Mouse (Mus musculus) thymus, postnatal 25 days (tissue): ENCODE results near the gene Pgd.
A peak's percentile ranks its signal among the peaks of the same experiment; 100 is the strongest.

ENCODE experiments used
- DNase-seq: peaks from one replicate; pipeline ENCODE4 v3.0.0; 2022

Gene Pgd

DNA sequence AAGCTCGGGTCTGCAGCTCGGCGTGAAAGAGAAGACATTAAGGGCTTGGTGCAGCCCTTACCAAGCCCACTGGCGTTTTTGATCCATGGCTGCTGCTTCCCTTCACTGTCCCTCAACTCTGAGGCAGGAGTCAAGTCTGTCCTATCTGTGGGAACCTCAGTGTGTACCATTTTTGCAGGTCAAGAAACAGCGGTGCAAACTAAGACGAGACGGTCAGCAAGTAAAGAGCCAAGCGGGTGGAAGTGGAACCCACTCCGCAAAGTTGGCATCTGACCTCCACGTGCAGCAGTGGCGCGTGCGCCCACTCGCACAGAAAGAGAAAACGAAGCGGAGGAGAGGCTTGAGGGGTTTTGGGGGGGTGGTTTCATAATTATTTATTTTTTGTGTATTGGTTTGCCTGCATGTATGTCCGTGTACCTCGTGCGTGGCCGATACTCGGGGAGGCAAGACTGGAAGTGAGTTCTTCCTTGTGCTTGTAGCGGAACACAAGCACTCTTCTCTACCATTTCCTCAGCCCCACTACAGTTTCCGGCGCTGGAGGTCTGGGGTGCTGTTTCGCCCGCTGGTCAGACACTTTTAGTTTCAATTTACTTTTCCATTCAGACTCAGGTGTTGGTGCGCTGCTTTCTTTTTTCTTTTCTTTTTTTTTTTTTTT, 513 bp upstream of the Pgd start:
- DNase-seq: peak; percentile 68

DNA sequence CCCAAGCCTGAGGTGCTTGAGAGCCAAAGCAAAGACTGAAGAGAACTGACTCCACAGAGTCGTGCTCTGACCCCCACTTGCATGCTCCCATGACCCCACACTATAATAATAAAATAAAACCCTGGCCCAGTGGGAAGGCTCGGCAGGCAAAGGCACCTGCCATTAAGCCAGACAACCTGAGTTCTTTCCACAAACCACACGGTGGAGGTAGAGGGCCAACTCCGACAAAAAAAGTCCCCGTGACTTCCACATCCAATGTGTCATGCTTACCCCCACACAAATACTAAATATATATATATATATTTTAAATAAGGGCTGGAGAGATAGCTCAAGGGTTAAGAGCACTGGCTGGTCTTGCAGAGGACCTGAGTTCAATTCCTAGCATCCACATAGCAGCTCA, 2.4 kb downstream of the Pgd start:
- DNase-seq: no peak

DNA sequence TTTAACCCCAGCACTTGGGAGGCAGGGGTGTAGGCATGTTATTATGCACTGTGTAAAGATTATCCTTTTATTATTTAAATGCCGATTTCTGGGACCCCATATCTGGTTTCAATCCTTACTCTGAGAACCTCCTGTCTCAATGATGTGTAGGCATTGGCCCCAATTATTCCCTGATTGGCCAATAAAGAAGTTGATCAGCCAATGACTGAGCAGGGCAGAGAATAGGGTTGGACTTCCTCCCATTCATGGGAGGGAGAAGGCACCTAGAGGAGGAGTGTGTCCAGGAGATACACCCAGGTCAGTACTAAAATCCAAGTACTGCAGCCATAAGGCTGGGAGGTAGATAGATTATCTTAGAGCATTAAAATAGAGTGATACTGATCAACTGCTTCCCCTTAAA, 3.4 kb downstream of the Pgd start:
- DNase-seq: no peak

DNA sequence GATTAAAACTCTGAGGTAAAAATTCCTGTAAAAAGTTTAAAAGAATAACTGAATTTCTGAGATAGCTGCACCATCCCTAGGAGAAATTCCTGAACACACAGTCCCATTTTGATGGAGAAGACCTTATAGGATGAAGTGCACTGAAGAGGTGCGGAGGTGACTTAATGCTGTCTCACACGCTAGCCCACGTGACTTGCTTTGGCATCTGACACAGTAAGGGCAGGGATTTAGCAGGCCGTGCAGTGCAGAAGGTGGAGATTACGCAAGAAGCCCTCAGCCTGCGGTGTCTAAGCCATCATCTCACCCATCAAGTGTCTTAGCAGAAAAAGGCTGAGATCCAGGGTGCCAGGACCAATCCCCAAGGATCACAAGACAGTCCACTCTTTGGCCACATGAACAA, 5.4 kb downstream of the Pgd start:
- no peak for DNase-seq

DNA sequence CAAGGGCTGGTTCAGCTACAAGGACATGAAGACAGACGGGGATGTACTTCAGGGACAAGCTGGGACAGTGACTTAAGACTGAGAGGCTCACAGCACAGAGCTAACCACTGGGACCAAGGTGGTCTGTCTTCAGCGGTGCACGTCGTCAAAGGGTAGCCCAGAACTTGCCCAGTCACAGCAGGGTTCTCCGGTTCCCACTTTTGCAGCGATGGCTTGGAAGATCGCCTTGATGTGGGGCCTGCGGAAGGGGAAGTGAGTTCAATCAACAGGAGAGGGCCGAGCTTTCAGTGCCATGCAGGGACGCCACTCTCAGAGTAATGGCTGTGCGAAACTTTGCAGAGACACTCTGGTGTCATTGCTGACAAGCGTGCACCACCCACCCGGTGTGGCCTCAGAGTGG, 6.7 kb downstream of the Pgd start:
- no peak for DNase-seq

DNA sequence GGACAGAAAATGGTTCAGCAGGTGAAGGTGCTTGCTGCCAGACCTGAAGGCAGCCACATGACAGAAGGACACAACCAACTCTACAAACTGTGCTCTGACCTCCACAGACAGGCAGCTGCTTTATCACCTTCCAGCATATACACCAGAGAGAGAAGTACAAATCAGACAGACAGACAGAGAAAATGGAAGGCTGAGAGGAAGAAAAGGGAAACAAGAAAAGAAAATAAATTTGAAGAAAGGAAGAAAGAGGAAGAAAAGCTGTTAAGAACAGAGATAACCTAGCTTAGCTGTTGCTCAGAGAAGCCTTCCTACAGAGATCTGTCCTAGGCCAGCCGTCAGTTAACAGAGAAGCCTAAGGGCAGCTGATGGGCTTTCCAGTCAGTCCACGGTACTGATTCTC, 7.4 kb downstream of the Pgd start:
- no peak for DNase-seq

DNA sequence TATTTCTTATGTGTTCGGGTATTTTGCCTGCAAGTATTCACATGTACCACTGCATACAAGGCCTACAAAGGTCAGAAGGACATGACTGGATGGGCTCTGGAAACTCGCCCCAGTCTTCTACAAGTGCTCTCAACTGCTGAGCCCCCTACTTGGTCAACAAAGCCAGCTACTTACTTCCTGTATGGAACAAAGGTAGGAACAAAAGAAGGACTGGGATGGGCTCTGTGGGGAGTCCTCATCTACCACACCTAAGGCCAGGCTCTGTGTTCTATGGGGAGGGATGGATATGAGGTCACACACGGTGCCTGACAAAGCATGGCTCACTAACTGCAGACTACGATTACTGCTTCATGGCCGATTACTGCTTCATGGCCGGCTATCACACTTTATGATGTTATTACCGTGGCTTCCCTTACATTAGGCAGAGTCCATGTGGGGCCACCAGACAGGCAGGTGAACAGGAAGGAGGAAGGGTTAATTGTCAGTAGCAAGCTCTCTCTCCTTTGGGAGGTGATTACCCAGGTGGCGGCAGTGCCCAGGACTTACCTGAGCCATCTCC, 9.1 kb downstream of the Pgd start:
- DNase-seq: no peak

DNA sequence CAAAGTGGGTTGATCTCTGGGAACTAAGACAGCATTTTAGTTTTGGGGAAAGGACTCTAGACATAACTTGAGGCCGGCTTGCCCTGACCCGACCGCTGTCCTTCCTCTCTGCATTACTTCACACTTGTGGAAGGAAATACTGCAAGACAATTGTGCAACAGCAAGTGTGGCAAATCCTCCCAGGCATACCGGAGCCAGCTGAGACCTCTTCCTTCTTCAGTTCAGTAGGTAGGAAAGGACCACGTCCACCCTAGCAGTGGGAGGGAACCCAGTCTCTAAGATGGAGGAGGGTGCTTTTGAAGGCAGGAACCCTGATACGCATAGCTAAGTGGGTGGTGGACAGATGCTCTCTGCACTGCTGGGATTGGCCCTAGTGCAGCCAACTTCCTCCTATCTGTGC, 10.9 kb downstream of the Pgd start:
- DNase-seq: no peak

DNA sequence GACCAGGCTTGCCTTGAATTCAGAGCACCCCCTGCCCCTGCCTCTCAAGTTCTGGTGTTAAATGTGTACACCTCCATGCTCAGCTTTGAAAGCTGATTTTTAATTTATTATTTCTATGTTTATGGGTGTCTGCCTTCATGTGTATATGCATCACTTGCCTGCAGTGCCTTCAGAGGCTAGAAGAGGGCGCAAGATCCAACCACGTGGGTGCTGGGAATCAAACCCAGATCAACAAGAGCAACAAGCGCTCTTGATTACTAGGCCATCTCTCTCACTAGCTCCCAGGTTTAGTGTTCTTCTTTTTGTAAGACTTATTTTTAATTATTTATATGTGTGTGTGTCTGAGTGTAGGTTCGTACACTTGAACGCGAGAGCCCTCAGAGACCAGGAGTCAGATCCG, 11.7 kb downstream of the Pgd start:
- DNase-seq: no peak

DNA sequence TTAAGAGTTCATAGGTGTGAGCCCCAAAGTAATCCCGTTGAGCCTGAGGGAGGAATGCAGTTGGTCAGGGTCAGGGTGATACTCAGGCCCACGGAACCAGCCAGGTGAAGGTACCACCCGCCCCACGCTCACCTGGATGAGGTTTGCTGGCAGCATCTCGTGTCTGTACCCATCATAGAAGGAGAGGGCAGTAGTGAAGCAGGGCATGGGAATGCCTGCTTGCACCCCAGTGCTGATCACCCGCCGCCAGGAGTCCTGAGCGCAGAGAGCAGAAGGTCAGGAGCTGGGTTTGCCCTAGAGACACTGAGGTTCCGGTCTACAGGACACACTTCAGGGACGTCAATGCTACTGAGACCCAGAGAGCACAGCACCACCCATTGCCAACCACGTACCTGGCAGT, 15.8 kb downstream of the Pgd start:
- no peak for DNase-seq

DNA sequence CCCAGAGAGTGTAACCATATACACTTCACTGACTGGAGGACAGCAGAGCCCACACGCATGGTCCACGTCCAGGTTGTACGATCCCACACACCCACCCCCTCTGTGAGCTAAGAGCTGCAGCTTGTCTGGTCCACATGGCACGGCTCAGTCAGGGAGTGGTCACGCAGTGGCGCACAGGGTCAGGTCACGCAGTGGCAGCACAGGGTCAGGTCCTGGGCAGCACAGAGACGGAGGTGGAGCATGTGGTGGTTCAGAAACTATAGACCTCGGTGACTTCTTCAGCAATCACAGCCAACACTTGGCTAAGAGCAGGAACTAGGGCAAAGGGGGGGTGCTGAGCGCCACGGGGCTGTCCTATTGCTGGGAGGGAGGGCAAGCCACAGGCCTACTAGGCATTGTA, 16.3 kb downstream of the Pgd start:
- DNase-seq: no peak

DNA sequence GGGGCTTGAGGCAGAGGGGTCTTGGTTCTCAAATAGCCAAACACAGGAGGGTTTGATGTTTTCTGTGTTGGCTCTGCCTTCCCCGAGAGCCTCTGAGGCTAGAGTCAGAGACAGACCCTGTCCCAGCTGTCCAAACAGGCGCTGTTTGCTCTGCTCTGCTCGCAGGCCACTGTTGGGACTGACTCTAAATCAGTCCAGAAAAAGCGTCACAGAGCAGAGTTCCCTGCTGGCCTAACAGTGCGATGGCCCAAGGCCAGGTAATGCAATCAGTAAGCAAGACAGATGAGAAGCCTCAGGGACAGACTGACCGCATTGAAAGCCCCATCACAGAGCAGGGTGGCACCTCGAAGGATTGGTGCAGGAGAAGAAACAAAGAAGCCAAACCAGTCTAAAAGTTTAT, 17.0 kb downstream of the Pgd start:
- no peak for DNase-seq

DNA sequence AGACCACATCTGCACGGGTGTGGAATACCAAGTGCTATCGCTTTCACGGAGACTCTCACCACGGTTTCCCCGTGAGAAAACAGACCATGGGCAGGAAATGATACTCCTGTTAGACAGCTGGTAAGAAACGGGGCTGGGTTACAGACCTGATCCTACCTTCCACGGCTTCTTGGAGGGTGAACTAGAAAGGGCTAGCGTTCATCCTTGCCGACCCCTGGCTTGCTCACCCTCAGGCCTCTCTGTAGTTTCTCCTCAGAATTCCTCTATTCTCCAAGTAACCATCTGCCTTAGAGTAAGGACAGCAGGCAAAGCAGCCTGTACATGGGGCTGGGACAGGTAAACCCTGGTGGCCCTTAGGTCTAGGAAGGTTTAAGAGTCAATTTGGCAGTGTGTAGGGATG, 17.4 kb downstream of the Pgd start:
- DNase-seq: no peak

DNA sequence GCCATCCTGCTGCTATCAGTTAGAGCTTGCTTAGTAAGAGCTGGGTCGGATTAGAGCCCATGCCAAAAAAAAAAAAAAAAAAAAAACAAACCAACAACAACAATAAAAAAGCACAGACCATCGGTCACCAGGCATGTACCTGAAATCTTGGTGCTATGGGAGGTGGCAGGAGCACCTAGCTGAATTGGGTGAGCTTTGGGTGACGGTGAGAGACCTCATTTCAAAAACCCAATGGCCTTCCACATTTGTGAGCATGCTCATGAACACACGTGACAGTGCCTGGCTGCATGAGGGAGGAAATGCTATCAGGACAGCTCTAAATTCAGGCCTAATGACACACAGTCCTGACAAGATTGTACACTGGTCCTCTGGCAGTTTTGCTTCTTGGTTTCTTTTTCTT, 18.5 kb downstream of the Pgd start:
- no peak for DNase-seq

DNA sequence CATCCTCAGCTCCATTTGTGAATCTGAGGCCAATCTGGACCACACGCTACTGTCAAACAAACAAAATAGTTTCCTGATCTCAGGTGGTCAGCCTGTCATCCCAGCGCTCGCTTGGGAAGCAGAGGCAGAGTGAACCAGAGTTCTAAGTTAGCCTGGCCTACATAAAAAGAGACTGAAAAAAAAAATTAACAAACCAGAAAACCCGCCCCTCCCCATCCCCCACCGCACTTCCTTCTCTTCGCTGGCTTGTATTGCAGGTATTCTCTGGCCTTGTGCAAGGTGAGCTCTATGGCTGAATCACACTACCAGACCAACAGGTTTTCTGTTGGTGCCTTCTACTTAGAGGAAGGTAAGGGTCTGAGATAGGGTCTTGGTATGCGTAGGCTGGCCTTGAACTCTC, 19.0 kb downstream of the Pgd start:
- peak; percentile 10 for DNase-seq

DNA sequence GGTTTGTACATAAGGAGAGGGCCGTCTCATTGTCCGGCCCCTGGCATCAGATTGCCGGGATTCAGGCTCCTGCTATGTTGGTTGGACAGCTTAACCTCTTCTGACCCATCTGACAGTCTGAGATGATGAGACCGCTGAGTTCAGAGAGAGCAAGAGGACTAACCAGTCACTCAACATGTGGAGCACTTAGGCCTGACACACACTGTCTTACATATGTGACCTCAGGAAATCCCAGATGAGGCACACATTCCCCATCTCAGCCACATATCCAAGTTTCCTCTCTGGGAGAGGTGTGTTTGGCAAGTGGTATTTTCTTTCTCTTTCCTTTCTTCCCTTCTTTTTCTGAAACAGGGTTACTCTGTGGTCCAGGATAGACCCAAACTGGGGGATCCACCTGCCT, 21.4 kb downstream of the Pgd start:
- no peak for DNase-seq

DNA sequence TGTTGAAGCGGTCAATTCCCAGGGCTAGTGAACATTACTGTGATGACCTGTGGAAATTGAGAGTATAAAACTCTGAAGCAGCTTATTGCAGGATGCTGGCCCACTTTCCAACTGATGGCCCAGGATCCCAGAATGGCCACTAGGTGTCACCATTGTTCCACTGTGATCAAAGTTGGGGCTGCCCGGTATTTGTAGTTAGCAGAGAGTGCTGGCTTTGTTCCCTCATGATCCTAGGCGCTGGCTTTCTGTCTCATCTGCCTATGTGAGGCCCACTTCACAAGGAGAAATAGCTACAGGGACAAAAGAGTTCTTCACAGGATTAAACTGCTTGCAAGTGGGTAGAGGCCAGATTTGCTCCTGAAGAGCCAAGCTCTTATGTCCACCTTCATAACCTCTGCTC, 22.1 kb downstream of the Pgd start:
- DNase-seq: peak; percentile 81

DNA sequence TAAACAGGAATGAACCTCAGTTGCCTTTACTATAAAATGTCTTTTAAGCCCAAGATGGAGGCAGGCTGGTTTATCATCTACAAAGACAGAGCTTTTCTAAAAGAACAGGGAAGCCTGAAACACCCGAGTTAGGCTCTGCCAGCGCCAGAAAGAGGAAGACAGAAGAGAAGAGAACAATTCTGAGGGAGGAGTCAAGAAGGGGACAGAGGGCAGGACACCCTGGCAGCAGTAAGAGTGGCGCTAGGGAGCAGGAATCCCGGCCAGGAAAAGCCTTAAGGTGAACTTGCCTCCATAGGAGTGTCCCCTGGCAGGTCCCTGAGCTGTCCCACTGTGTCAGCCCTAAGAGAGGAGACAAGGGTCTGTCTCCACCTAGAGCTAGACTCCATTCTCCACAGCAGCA, 23.0 kb downstream of the Pgd start:
- DNase-seq: no peak

DNA sequence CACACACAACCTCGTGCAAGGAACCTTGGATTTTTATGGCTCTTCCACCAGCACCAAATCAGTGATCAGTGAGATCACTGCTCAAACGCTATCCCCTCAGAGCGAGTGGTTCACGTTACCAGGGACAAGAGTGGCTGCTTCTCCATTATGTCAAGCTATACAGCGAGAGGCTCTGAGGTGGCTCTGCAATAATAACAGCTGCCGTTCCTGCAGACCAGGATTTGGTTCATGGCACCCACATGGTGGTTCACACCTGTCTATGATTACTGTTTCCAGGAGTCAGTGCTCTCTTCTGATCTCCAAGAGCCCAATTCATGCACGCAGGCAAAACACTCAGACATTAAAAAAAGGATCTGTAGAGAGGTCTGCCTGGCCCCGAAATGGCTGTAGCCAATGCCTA, 28.1 kb downstream of the Pgd start:
- no peak for DNase-seq

DNA sequence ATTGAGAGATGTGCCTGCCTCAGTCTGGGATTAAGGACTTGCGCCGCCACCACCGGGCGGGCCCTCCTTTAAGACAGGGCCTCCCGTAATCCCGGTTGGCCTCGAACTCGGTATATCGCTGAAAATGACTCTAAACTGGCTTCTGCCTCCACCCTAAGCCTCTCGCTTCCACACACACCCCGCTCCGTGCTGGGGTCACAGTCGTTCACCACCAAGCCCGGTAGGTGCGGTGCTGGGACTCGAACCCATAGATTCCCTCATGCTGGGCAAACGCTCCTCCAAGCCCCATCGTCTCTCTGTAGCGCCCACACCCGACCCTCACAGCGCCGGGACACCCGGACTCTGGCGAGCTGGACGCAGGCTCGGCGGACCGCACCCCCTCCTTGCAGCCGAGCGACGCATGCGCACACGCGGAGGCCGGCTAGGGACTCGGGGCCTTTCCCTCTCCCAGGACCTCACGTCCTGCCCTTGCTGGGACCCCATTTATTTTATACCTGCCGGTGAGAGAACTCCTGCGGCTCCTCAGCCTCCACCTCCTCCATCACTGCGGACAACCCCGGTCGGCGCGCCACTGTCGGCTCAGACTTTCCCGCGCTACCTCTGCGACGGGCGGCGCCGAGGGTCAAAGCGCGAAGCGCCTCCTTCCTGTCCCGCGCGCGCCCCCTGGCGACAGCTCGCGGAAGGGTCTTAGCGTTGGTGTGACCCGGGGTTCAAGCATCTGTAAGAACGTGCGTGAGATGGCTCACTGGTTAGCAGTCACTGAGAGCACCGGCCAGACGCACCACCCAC, 29.4 kb downstream of the Pgd start, which contains the start of gene Cenps:
Gene Cenps (minus strand): TSS at position 648 of the 789 bp plus-strand sequence.
- DNase-seq: peak; percentile 90

DNA sequence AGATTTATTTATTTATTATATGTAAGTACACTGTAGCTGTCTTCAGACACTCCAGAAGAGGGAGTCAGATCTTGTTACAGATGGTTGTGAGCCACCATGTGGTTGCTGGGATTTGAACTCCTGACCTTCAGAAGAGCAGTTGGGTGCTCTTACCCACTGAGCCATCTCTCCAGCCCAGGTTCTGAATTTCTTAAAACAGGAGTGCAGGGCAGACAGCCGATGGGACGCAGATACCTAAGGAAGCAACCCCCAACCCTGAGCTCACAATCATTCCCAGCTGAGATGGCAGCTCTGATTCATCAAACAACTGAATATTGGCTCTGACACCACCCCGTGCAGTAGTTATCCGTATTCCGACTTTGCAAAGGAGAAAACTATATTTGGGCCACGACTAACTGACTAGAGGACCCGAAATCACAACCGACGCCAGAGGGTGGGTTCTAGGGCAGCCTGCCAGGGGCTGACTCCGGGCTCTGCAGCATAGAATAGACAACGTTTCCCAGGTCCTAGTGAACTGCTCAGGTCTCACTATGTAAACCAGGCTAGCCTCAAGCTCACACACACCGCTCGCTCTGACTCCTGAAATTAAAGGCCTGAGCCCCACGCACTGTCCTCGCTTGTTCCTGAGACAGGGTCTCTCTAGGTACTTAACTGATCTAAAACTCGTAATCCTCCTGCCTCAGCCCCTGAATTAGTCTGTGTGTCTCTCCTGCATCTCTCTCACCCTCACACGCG, 30.3 kb downstream of the Pgd start:
- no peak for DNase-seq

DNA sequence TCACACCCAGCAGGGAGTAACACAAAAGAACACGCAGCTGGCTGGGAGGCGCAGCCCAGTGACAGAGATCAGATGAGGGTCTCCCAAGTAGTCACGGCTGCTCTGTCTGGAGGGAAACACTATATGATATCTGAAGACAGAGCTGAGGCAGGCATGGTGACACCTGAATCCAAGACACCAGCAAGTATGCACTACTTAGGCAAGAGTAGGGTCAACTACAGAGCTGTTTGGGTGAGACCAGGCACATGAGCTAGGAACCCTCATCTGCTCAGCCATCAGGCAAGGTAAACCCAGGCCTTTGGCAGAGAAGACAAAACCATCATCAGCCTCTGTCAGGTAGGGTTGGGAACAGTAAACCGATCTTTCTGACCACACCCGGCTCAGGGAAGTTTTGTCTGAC, 33.2 kb downstream of the Pgd start:
- no peak for DNase-seq

DNA sequence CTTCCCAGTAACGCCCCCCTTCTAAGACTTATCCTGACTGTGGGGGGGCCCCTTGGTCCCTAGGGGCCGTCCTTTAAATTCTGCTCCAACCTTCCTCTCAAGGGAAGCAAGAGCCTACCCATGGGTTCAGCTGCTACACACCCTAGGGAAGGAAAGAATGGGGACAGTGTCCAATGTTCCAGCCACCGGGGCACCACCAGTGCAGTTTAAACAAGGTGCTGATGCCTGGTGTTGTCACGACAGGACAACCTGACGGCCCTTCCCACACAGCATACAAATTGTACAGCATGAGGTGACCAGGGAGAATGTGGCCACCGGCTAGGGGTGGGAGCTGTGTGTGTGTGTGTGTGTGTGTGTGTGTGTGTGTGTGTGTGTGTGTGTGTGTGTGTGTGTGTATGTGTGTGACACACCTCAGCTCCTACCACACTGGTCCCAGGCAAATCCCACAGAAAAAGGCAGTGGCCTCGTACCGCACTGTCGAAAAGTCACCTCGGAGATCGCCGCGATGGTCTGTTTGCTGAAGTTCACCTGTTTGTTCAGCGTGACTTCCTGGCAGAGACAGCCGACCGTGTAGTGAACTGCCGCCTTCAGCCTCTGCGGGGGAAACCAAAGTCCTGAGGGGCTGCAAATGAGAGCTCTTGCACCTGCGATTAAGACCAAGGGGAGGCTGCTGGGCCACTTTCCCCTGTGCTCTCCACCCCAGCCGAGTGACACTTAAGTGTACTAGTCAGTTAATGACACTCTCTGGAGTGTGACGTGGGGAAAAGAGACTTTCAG, 34.6 kb downstream of the Pgd start:
- no peak for DNase-seq
